Mouse (Mus musculus) gastrocnemius, postnatal 14 days (tissue): ENCODE data around the gene Bad. TPM values are rescaled to one million over a fixed set of nuclear protein-coding genes. Genes with fewer than 3 reads are reported as not detected.

Source experiments
- DNase-seq: peaks from one replicate; pipeline ENCODE4 v3.0.0; 2021; ENCODE audit warnings: mixed read lengths
- intact Hi-C: fragments of 180-260 bp; cut with DNase I; formaldehyde crosslinking; loops from one replicate; pipeline ENCODE4 v1.15.1; 2025; ENCODE audit warnings: low total_unique reads
- total RNA-seq, 2 experiments: library from RNA; stranded (reverse); gene quantifications; 2 replicates each; pipeline ENCODE4 v1.2.3; 2021

Gene Bad
- total RNA-seq, 2 experiments from 2014 or later: 14.2 to 14.6 TPM

DNA sequence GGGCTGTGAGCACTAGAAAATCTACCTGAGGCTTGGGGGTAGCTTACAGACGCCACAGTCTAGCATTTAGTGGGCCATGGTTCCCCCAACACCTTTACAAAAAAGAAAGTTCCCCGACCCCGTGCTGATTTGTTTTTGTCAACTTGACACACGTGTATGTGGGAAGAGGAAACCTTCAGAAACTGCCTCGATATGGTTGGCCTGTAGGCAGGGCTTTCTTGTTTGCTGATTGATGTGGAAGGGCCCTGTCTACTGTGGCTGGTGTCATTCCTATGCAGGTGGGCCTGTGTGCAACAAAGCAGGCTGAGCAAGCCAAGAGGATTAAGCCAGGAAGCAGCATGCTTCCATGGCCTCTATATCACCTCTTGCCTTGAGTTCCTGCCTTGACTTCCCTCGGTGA lies 28.6 kb upstream of the Bad start:
- intact Hi-C loops: no loop called here
- no peak for DNase-seq

DNA sequence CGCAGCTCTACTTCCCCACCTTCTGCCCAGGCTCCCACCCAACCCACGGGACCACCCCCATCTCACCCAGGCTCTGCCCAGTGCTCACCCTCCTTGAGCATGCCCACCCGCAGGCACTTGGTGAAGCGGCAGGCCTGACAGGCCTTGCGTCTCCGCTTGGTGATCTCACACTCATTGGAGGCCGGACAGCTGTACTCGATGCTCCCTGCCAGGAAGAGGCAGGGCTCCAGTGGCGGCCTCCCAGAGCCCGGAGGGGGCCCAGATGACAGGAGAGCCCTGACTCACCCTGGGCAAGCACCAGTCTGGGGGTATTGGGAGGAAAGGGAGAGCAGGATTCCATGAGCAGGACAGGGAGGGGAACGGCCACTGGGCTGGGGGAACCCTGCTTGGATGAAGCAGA lies 27.7 kb upstream of the Bad start:
- intact Hi-C loops: no loop called here
- peak; percentile 68 for DNase-seq

GRCm38 (mm10) chr19:6914540-6914939 lies 27.1 kb upstream of the Bad start:
- no peak for DNase-seq
- intact Hi-C loops: no loop called here

DNA sequence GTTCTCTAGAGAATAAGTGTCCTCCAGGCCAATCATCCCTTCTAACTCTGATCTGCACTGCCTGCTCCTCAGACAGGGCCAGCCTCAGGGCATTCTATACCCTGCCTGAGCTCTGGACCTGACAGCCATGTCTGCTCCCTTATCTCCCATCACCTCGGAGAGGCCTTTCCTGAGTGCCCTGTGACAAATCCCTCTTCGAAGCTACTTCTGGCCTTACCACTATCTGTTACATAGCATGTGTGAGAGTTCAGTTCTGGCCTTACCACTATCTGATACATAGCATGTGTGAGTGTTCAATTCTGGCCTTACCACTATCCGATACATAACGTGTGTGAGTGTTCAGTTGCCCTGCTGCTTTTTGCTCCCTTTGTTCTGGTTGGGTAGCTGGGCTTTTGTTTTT lies 26.4 kb upstream of the Bad start:
- no peak for DNase-seq
- intact Hi-C loops: no loop called here

DNA sequence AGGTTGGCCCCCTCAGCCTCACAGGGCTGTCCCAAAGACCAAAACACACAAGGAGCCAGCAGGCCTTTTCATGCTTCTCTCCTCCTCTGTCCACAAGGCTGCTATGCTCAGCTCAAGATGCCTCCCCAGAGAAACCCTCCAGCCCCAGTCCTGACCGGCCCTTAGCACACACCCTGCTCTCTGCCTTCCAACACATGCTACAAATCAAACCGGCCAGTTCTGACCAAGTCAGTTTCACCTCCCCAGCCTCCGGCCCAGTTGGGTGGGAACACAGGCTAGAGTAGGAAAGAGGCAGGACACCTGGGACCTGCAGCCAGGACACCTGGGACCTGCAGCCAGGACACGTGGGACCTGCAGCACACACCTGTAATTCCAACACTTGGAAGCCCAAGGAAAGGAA lies 25.2 kb upstream of the Bad start:
- intact Hi-C loops: no loop called here
- no peak for DNase-seq

DNA sequence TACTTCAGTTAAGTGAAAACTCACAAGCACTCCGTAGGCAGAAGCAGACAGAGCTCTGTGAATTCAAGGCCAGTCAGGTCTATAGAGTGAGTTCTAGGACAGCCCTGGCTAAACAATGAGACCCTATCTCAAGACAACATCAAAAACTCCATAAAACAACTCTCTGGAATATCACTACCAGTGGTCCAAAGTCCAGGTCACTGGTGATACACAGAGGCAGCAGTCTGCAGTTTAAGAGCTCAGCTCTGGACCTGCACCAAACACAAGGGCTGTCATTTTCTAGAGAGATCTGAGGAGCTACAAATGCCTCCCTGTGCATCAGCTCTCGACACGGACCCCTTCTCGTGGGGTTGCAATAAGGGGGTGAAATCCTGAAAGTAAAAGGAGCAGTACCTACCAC lies 23.3 kb upstream of the Bad start:
- intact Hi-C loops: no loop called here
- DNase-seq: no peak

DNA sequence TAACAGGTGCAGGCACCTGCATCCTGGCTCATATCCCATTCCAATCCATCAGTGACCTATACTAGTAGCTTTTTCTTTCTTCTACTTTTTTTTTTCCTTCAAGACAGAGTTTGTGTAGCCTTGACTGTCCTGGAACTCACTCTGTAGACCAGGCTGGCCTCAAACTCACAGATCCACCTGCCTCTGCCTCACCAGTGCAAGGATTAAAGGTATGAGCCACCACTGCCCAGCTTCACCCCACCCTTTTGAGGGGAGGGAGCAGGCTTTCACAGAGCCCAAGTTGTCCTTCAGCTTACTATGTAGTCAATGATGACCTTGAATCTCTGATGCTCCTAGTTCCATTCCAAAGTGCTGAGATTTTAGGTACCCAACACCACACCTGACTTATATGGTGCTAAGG lies 22.2 kb upstream of the Bad start:
- intact Hi-C loops: no loop called here
- DNase-seq: no peak

GRCm38 (mm10) chr19:6919876-6920740 lies 21.6 kb upstream of the Bad start:
- intact Hi-C loops: no loop called here
- peak; percentile 47 for DNase-seq

DNA sequence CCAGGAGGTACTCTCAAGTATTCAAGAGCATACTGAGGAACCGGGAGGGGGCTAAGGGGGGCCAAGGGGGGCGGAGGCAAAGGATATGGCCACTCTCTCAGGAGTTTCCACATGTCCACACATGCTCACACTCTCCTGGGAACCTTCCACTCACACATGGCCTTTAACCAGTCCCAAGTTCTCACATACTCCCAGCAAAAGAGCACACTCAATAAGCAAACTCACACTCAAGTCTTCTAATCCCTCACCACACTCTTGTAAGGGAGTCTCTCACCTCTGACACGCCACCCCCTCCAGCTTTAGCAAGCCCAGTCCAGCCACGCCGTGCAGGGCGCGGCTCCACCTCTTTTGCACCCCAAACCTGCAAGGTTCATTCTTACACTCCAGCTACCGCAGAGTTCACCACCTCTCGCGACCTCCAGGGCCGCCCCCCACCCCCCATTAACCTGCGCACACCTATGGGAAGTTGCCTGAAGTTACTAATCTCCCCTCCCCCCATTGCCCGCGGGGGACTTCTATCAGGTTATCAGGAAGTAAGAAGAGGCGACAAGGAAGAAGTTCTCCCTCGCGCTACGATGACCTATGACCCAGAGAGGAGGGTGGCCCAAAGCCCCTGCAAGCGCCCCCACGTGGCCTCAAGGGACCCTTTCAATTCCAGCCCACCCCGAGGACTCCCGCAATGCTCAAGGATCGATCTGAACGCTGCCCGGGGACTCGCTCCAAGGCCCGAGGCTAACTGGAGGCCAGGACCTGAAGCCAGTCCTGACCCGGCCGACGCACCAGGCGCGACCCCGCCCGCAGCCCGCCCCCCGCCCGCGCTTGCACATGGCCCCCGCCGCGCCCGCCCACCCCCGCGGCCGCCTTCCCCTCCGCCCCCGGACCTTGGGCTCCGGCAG lies 20.7 kb upstream of the Bad start:
- intact Hi-C loops: no loop called here
- peak; percentile 57 for DNase-seq

DNA sequence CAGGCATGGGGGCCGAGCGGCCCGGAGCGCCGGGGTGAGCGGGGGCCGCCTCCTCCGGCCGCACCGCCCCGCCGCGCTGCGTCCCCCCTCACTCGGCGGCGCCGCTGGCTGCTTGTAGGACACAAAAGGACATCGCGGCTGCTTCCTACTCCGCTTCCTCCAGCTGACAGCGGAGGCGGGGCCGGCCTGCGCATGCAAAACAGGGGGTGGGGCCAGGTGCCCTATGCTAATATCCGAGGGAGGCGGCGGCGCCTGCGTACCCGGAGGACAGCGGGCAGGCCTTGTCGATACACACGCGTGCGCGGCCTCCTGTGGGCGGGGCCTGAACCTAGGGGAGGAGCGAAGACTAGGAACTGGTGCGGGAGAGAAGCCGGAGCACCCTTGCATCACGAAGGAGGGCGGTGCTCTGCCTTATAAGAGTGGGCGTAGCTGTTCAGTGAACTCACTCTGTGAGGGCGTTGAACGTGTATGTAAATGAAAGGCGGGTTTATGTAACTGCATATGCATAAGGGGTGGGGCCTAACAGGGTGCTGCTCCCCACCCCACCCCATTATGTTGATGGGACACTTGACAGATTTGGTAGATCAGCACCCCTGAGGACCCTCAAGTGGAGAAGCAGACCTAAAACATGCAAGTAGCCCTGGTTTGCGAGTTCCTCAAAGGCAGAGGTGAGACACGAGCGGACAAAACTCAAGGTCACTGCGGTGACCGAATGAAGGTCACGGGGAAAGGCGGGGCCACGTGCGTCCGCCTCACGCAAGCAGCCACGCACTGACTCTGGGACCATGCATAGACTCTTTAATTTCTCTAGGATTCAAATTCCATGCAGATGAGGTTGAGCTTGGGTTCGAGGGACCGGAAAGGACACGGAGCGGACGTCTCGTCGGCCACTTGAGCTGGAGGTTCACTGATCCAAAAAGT lies 19.8 kb upstream of the Bad start, which contains the start of gene Esrra:
Esrra (minus strand) TSS at position 167 of the 921 bp plus-strand sequence.
- DNase-seq: peak; percentile 100
- intact Hi-C loops: no loop called here

DNA sequence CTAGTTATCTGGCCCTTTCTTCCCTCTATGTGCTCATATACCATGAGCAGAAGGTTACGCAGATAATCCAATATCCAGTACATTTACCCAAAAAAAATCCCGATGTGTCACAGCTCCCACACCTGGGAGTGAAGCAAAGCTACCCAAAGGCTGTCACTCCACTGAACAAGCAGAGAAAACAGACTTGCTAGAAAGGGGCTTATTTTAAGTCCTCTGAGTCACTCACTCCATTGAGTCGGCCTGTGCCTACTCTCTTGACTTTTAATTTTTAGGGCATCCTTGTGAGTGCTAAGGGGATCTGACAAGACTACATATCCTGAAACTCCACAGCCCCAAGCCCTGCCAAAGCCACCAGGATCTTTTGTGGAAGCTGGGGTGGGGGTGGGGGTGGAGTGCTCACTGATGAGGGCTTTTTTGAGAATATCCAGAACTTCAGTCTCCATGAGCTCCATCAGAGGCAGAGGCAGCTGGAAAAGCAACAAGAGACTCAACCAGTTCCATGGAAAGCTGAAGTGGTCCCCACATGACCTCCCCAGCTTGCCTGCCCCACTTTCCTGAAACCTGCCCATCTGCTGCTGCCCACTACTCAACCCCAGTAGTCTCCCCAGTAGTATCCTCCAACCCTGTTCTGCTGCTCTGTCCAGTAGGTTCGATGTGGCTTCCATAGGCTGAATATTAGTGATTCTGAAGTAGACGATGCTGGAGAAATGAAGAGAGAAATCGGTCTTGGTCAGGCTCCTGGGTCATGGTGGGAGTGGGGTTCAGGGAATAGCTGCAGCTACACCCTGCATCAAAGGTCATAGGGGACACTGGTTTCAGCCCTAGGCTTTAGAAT lies 18.5 kb upstream of the Bad start:
- no peak for DNase-seq
- intact Hi-C loops: no loop called here

DNA sequence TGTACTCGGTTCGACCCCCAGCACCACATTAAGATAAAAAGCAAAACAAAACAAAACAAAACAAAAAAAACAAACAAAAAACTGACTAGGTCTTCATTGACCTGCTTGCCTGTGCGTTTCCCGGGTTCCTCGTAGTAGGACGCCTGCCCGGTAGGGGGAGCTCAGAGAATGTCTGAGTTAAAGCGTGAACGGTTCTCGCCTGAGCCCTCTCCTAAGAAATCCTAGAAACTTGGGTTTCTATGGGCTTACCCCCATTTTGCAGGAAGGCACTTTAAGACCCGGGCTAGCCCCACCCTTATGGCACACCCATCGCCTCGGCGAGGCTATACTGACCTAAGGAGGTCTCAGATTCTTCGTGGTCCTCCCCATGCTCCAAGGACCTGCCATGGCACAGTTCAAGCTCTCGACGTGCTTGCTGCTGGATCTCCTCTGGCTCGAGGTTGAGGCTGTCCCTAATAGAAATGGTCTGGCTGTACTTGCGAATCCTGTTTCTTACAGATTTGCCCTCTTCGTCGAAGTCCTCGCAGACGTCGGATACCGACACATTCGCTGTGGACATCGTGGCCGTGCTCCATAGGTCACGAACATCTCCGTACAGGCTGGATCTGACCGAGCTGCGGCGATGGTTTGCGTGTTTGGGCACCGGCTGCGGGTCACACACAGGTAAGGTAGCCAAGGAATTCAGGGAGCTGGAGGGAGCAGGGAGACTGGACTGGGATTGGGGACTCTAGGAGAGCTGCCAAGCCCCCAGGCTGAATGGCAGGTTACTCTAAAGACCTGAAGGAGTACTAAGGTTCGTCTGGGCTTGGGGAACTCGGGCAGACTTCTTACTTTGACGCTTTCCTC lies 17.0 kb upstream of the Bad start:
- intact Hi-C loops: no loop called here
- DNase-seq: peak; percentile 83

GRCm38 (mm10) chr19:6925307-6925573 lies 16.4 kb upstream of the Bad start, which contains the start of gene Catsperz:
Catsperz (minus strand) TSS chr19:6925380.
- intact Hi-C loops: no loop called here
- no peak for DNase-seq

DNA sequence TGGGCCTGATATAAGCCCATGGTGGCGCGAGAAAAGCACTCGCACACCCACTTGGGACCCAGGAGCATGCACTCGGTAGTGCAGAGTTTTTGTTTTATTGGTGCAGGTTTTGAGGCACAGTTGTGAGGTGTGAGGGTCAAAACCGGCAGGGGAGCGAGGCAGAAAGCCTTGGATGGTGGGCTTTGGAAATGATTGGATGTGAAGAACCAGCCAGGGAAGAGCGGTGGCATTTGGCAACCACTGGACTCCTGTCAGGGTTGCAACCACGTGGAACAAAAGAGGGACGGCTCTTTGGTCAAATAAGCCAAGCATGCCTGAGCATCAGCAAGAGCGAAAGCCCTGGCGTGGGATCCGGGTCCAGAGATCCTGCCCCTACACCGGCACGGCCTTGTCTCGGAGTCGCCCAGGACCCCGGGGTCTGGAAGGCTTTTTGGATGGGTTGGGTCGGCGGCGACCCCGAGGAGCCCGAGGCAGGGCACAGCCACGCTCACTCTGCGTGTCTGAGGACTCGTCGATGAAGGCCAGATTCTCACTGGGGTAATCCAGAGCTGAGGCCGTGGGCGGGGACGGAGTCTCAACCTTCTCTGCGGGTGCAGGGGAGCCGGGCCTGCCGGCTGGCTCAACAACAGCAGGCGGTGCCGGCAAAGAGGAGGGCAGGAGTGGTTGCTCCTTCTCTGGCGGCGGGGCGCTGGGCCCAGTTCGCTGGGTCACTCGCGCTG lies 15.9 kb upstream of the Bad start:
- intact Hi-C loops: no loop called here
- no peak for DNase-seq

- DNase-seq: no peak
- intact Hi-C loops: no loop called here
These were observed 15.0 kb upstream of the Bad start for GRCm38 (mm10) chr19:6926559-6927255.

GRCm38 (mm10) chr19:6928080-6928479 lies 13.6 kb upstream of the Bad start:
- no peak for DNase-seq
- intact Hi-C loops: no loop called here

DNA sequence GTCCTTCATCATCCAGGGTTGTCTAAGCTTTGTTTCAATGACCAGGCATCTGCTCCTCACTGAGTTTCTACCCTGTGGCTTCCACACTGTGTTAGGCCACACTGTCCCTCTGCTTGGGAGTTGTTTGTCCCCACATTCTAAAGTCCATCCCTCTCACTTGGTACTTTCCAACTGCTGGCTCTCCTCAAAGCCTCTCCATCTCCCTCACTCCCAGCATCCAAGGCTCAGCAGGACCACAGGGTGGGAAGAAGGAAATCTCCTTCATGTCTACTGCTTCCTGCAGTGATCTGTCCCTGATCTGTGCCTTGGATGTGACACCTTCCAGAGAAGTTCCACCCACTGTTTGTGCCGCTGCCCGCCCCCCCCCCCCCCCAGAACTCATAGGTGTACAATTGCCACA lies 10.7 kb upstream of the Bad start:
- intact Hi-C loops: no loop called here
- no peak for DNase-seq
